Mouse (Mus musculus) thymus, adult 2 months (tissue): ENCODE data around the gene Rgs12.

Experiments used
- CTCF ChIP-seq: fragments of 200-500 bp; IDR thresholded peaks from 2 replicates; pipeline ENCODE4 v1.5.1; 2012; ENCODE audit warnings: mild to moderate bottlenecking, control low read depth, low read length, moderate library complexity, borderline replicate concordance; ENCODE audit not compliant: control insufficient read depth, poor library complexity, insufficient read depth; ENCODE audit errors: extremely low read depth
- POLR2A ChIP-seq: fragments of 200-500 bp; IDR thresholded peaks from 2 replicates; pipeline ENCODE4 v1.6.1; 2012; ENCODE audit warnings: mild to moderate bottlenecking, low read length, control low read depth, moderate library complexity; ENCODE audit not compliant: control insufficient read depth, poor library complexity, insufficient read depth; ENCODE audit errors: extremely low read depth

GRCm38 (mm10) chr5:35035141-35035540 lies 85.9 kb downstream of the Rgs12 start:
- no peak for TF ChIP-seq POLR2A
- no peak for TF ChIP-seq CTCF
